Mouse (Mus musculus): ENCODE measurements around the gene Cpn2. TPM values are rescaled to one million over a fixed set of nuclear protein-coding genes. Genes with fewer than 3 reads are reported as not detected.
A peak's percentile ranks its signal among the peaks of the same experiment; 100 is the strongest.

Cpn2 gene
- polyA plus RNA-seq (2015; fragmentation: Nextera tagmentation; extraction: Ambion mirVana), result 3.4 and 3.9 TPM in 2 replicates

- Histone ChIP-seq H3K27ac (ENCODE audit: low read length) (peak within 1 kb of the TSS; percentile 71), H3K4me3 (ENCODE audit: low read depth, low read length) (peak within 1 kb of the TSS; percentile 48), H3K27me3 (ENCODE audit: control insufficient read depth, insufficient read depth, low read depth, low read length) (no peaks in the 10 kb centered on the region), H3K36me3 (ENCODE audit: control insufficient read depth, insufficient read depth) (no peaks in the 10 kb centered on the region), H3K9ac (ENCODE audit: low read depth, low read length) (peak within 1 kb of the TSS; percentile 52), H3K9me3 (replicated peaks; ENCODE audit: control insufficient read depth, low read length) (no peaks in the 10 kb centered on the region), H3K4me2 (ENCODE audit: low read depth, low read length) (peak within 1 kb of the TSS; percentile 48), H3K4me1 (ENCODE audit: control insufficient read depth, low read depth, low read length) (no peaks in the 10 kb centered on the region)
- WGBS (ENCODE audit: insufficient replicate concordance), result 44% methylated on average over 5 of the region's 5 CpGs
- peak; percentile 73 for ATAC-seq (ENCODE audit: low read depth)
These were observed at the start of gene Cpn2 for GRCm38 (mm10) chr16:30267359-30267758. Cpn2 (minus strand) TSS chr16:30267499.

DNA sequence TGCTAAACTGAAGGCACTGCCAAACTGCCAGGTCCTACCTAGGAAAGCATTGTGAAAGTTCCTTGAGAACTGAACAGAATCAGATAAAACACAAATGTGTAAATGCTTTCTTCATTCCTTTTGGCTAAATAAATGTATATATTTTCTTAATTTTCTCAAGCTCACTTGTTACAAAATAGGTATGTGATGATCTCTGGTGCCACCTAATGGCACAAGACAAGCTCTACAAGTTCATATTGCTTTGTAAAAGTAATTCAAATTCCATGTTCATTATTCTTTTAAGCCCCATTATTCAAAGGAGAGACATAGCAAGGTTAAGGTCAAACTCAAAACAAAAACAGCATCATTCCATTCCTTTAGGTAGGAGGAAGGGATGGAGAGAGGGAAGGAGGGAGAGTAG lies 46.9 kb upstream of the Cpn2 start:
- H3K9me3 ChIP-seq (replicated peaks; ENCODE audit: control insufficient read depth, low read length), result no peaks in the 10 kb centered on the region
- H3K27ac ChIP-seq (ENCODE audit: low read length), result no peak overlapping the region
- H3K4me3 ChIP-seq (ENCODE audit: low read depth, low read length), result no peak overlapping the region
- no peak overlapping the region for H3K4me2 ChIP-seq (ENCODE audit: low read depth, low read length)
- H3K9ac ChIP-seq (ENCODE audit: low read depth, low read length), result no peak overlapping the region
- ATAC-seq (ENCODE audit: low read depth), result no peak
- H3K4me1 ChIP-seq (ENCODE audit: control insufficient read depth, low read depth, low read length), result peaks cover 17% of the 10 kb centered on the region
- peaks cover 11% of the 10 kb centered on the region for H3K27me3 ChIP-seq (ENCODE audit: control insufficient read depth, insufficient read depth, low read depth, low read length)
- peaks cover 4% of the 10 kb centered on the region for H3K36me3 ChIP-seq (ENCODE audit: control insufficient read depth, insufficient read depth)

- peaks cover 26% of the 10 kb centered on the region for H3K4me1 ChIP-seq (ENCODE audit: control insufficient read depth, low read depth, low read length)
These were observed 43.3 kb upstream of the Cpn2 start, which contains the start of gene Gp5 for GRCm38 (mm10) chr16:30310647-30311046. Gp5 (minus strand) TSS chr16:30310779.

DNA sequence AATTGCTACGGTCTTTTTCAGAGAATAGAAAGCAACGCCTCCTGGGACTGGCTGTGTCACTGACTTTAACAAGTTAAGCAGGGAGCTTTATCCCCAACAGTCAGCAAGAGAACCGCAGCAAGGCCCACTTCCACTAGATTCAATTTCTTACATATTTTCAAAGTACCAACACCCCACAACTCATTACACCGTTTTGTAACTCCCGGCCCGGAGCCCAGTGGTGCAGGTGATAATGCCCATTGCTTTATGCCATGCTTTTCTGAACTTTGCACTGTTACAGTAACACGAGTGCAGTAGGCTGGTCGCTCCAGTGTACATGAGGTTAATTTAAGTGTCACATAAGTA lies 42.8 kb upstream of the Cpn2 start:
- Histone ChIP-seq H3K4me1 (ENCODE audit: control insufficient read depth, low read depth, low read length) (peaks cover 26% of the 10 kb centered on the region), H3K36me3 (ENCODE audit: control insufficient read depth, insufficient read depth) (no peaks in the 10 kb centered on the region; the same call in 1 of the 2 replicates), H3K9ac (ENCODE audit: low read depth, low read length) (no peak overlapping the region), H3K4me2 (ENCODE audit: low read depth, low read length) (peak overlapping the region; percentile 86), H3K27ac (ENCODE audit: low read length) (no peak overlapping the region), H3K4me3 (ENCODE audit: low read depth, low read length) (peak overlapping the region; percentile 61), H3K27me3 (ENCODE audit: control insufficient read depth, insufficient read depth, low read depth, low read length) (peaks cover 33% of the 10 kb centered on the region), H3K9me3 (replicated peaks; ENCODE audit: control insufficient read depth, low read length) (no peaks in the 10 kb centered on the region)
- ATAC-seq (ENCODE audit: low read depth), result no peak
- 24% methylated on average over 8 of the region's 8 CpGs for WGBS (ENCODE audit: insufficient replicate concordance)

More at GRCm38 (mm10) chr16:30310647-30311046, 43.3 kb upstream of the Cpn2 start, which contains the start of gene Gp5:
- H3K36me3 ChIP-seq (ENCODE audit: control insufficient read depth, insufficient read depth), result peaks cover 3% of the 10 kb centered on the region
- peaks cover 33% of the 10 kb centered on the region for H3K27me3 ChIP-seq (ENCODE audit: control insufficient read depth, insufficient read depth, low read depth, low read length)
- H3K27ac ChIP-seq (ENCODE audit: low read length), result no peak within 1 kb of the TSS
- H3K9me3 ChIP-seq (replicated peaks; ENCODE audit: control insufficient read depth, low read length), result no peaks in the 10 kb centered on the region
- no peak within 1 kb of the TSS for H3K9ac ChIP-seq (ENCODE audit: low read depth, low read length)
- H3K4me2 ChIP-seq (ENCODE audit: low read depth, low read length), result peak within 1 kb of the TSS; percentile 86
- peak within 1 kb of the TSS; percentile 61 for H3K4me3 ChIP-seq (ENCODE audit: low read depth, low read length)
- peak; percentile 59 for ATAC-seq (ENCODE audit: low read depth)

GRCm38 (mm10) chr16:30309395-30310170 lies 42.3 kb upstream of the Cpn2 start:
- Histone ChIP-seq H3K27ac (ENCODE audit: low read length) (no peak overlapping the region), H3K4me3 (ENCODE audit: low read depth, low read length) (peak overlapping the region; percentile 61), H3K27me3 (ENCODE audit: control insufficient read depth, insufficient read depth, low read depth, low read length) (peaks cover 33% of the 10 kb centered on the region), H3K4me2 (ENCODE audit: low read depth, low read length) (peak overlapping the region; percentile 86), H3K4me1 (ENCODE audit: control insufficient read depth, low read depth, low read length) (peaks cover 26% of the 10 kb centered on the region), H3K9me3 (replicated peaks; ENCODE audit: control insufficient read depth, low read length) (no peaks in the 10 kb centered on the region), H3K9ac (ENCODE audit: low read depth, low read length) (no peak overlapping the region; the same call in 1 of the 2 replicates), H3K36me3 (ENCODE audit: control insufficient read depth, insufficient read depth) (no peaks in the 10 kb centered on the region)
- WGBS (ENCODE audit: insufficient replicate concordance), result 2% methylated on average over 34 of the region's 34 CpGs
- no peak for ATAC-seq (ENCODE audit: low read depth)

- no peaks in the 10 kb centered on the region for H3K36me3 ChIP-seq (ENCODE audit: control insufficient read depth, insufficient read depth)
- peak; percentile 66 for ATAC-seq (ENCODE audit: low read depth)
- H3K4me1 ChIP-seq (ENCODE audit: control insufficient read depth, low read depth, low read length), result peaks cover 26% of the 10 kb centered on the region
- H3K9me3 ChIP-seq (replicated peaks; ENCODE audit: control insufficient read depth, low read length), result no peaks in the 10 kb centered on the region
- peaks cover 33% of the 10 kb centered on the region for H3K27me3 ChIP-seq (ENCODE audit: control insufficient read depth, insufficient read depth, low read depth, low read length)
- H3K27ac ChIP-seq (ENCODE audit: low read length), result no peak overlapping the region
- peak overlapping the region; percentile 86 for H3K4me2 ChIP-seq (ENCODE audit: low read depth, low read length)
- peak overlapping the region; percentile 61 for H3K4me3 ChIP-seq (ENCODE audit: low read depth, low read length)
- peak overlapping the region; percentile 6; the same call in 1 of the 2 replicates for H3K9ac ChIP-seq (ENCODE audit: low read depth, low read length)
- under 1% methylated on average over 72 of the region's 72 CpGs for WGBS (ENCODE audit: insufficient replicate concordance)
These were observed 41.5 kb upstream of the Cpn2 start for GRCm38 (mm10) chr16:30308616-30309394.

GRCm38 (mm10) chr16:30307961-30308615 lies 40.8 kb upstream of the Cpn2 start:
- ATAC-seq (ENCODE audit: low read depth), result peak; percentile 10; the same call in 1 of the 2 replicates
- peak overlapping the region; percentile 86 for H3K4me2 ChIP-seq (ENCODE audit: low read depth, low read length)
- H3K4me1 ChIP-seq (ENCODE audit: control insufficient read depth, low read depth, low read length), result peaks cover 26% of the 10 kb centered on the region
- no peaks in the 10 kb centered on the region for H3K9me3 ChIP-seq (replicated peaks; ENCODE audit: control insufficient read depth, low read length)
- H3K27ac ChIP-seq (ENCODE audit: low read length), result no peak overlapping the region
- H3K27me3 ChIP-seq (ENCODE audit: control insufficient read depth, insufficient read depth, low read depth, low read length), result peaks cover 33% of the 10 kb centered on the region
- H3K4me3 ChIP-seq (ENCODE audit: low read depth, low read length), result peak overlapping the region; percentile 61
- peak overlapping the region; percentile 6; the same call in 1 of the 2 replicates for H3K9ac ChIP-seq (ENCODE audit: low read depth, low read length)
- WGBS (ENCODE audit: insufficient replicate concordance), result 22% methylated on average over 29 of the region's 29 CpGs
- H3K36me3 ChIP-seq (ENCODE audit: control insufficient read depth, insufficient read depth), result no peaks in the 10 kb centered on the region

DNA sequence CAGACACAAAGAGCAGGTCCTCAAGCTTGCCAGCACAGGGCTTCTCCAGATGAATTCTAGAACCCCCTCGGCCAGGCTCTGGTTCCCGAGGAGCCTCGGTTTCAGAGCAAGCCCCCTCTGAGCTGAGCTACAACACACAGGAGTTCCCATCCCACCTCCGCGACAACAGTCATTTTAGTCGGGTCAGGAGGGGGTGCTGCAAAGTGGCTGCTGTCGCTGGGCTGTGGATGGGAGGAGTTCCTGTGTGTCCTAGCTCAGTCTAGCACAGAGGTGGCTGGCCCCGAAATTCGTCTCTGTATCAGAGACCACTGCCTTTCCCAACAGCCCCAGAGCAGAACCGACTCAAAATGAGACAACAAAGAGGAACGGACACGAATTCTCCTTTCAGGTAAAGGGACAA lies 40.0 kb upstream of the Cpn2 start:
- Histone ChIP-seq H3K36me3 (ENCODE audit: control insufficient read depth, insufficient read depth) (no peaks in the 10 kb centered on the region), H3K9ac (ENCODE audit: low read depth, low read length) (no peak overlapping the region), H3K4me2 (ENCODE audit: low read depth, low read length) (no peak overlapping the region), H3K9me3 (replicated peaks; ENCODE audit: control insufficient read depth, low read length) (no peaks in the 10 kb centered on the region), H3K4me3 (ENCODE audit: low read depth, low read length) (no peak overlapping the region), H3K27ac (ENCODE audit: low read length) (no peak overlapping the region), H3K4me1 (ENCODE audit: control insufficient read depth, low read depth, low read length) (peaks cover 26% of the 10 kb centered on the region), H3K27me3 (ENCODE audit: control insufficient read depth, insufficient read depth, low read depth, low read length) (peaks cover 33% of the 10 kb centered on the region)
- WGBS (ENCODE audit: insufficient replicate concordance), result 53% methylated on average over 12 of the region's 12 CpGs
- no peak for ATAC-seq (ENCODE audit: low read depth)
